Mouse (Mus musculus): ENCODE data around the gene Pbld2. TPM values are rescaled to one million over a fixed set of nuclear protein-coding genes. Genes with fewer than 3 reads are reported as not detected.

Pbld2 gene
- polyA plus RNA-seq, 1 experiment from 2014 or later: 4.0 TPM

DNA sequence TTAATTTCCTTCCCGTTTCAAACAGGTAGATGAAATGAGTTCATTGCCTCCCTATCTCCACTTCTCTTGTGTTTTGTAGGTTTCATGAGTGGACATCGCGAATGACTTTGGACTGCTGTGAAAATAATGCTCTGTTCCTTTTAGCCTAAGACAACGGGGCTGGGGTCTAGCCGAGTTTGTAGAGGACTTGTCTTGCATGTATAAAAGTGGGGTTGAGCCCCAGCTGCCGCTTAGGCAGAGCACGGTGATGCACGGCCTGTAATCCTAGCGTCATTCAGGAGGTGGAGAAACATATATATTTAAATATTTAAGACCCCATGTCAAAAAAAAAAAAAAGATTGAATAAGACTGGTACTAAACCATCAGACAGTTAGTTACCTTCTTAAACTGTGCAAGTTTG lies 76.5 kb downstream of the Pbld2 start:
- H3K4me2 ChIP-seq: peak overlapping the region; percentile 92
- H3K9me3 ChIP-seq (replicated peaks): no peaks in the 10 kb centered on the region; the same call in 1 of the 2 replicates
- H3K4me3 ChIP-seq (replicated peaks): peak overlapping the region; percentile 51
- H3K4me1 ChIP-seq: peaks cover 11% of the 10 kb centered on the region; the same call in 1 of the 2 replicates
- H3K36me3 ChIP-seq: no peaks in the 10 kb centered on the region
- ATAC-seq (replicated peaks; ENCODE audit: low FRiP score): no peak
- H3K27me3 ChIP-seq: peaks cover 51% of the 10 kb centered on the region
- no peak overlapping the region for H3K27ac ChIP-seq
- H3K9ac ChIP-seq: peak overlapping the region; percentile 46
- WGBS: 8% methylated on average over 9 of the region's 9 CpGs

Other genes starting within 250 kb of the Pbld2 start
- gene Ccar1, start 232.0 kb upstream of the Pbld2 start, polyA plus RNA-seq (2015; fragmentation: Nextera tagmentation; extraction: Ambion mirVana): 144 and 153 TPM in 2 replicates
- gene Tet1, start 115.3 kb upstream of the Pbld2 start, polyA plus RNA-seq (2015; fragmentation: Nextera tagmentation; extraction: Ambion mirVana): 28.5 and 32.9 TPM in 2 replicates
- 15.0 and 15.8 TPM in 2 replicates for gene Slc25a16, start 103.7 kb upstream of the Pbld2 start, polyA plus RNA-seq (2015; fragmentation: Nextera tagmentation; extraction: Ambion mirVana)
- 20.8 and 22.2 TPM in 2 replicates for gene Dna2, start 77.3 kb upstream of the Pbld2 start, polyA plus RNA-seq (2015; fragmentation: Nextera tagmentation; extraction: Ambion mirVana)
- gene Rufy2, start 44.1 kb upstream of the Pbld2 start, polyA plus RNA-seq (2015; fragmentation: Nextera tagmentation; extraction: Ambion mirVana): 25.8 and 26.6 TPM in 2 replicates
- gene Hnrnph3, start 98 bp upstream of the Pbld2 start, polyA plus RNA-seq (2015; fragmentation: Nextera tagmentation; extraction: Ambion mirVana): 124 and 125 TPM in 2 replicates
- gene Pbld1, start 35.8 kb downstream of the Pbld2 start, polyA plus RNA-seq (2015; fragmentation: Nextera tagmentation; extraction: Ambion mirVana): 6.8 and 6.9 TPM in 2 replicates
- gene Atoh7, start 75.3 kb downstream of the Pbld2 start, polyA plus RNA-seq (2015; fragmentation: Nextera tagmentation; extraction: Ambion mirVana): 0.10 TPM in 1 of 2 replicates, not detected in the other
- gene Mypn, start 179.6 kb downstream of the Pbld2 start, polyA plus RNA-seq (2015; fragmentation: Nextera tagmentation; extraction: Ambion mirVana): 0.26 and 0.62 TPM in 2 replicates
- 38.4 and 40.2 TPM in 2 replicates for gene Herc4, start 219.5 kb downstream of the Pbld2 start, polyA plus RNA-seq (2015; fragmentation: Nextera tagmentation; extraction: Ambion mirVana)

All from kidney, embryonic 15.5 days (tissue).